Mouse (Mus musculus): ENCODE data around the gene Fbxo42. TPM values are rescaled to one million over a fixed set of nuclear protein-coding genes. Genes with fewer than 3 reads are reported as not detected.
"Not testable (repeated sequence)": the region's sequence is repeated elsewhere in the genome, so short reads cannot be mapped to it uniquely, and the experiment has no call there.

Gene Fbxo42
- polyA plus RNA-seq, 1 experiment from 2014 or later = 15.7 TPM

DNA sequence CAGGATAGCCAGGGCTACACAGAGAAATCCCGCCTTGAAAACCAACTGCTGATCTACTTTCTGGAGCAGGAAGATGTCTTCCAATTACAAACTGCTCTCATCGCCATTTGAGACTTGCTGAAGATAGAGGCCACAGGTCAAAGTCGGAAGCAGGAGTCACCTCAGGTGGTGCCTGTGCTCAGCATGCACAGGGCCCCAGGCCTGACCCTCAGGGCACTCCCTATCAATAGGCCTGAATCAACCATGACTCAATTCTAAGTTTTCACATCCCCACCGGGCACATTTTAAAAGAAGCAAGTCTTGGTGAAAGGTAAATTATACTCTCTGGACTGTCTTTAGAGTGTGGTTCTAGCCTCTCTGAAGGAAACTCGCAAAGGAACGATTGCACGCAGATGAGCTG lies 11.6 kb upstream of the Fbxo42 start:
- no peak overlapping the region for H3K9ac ChIP-seq (ENCODE audit: low read length)
- H3K27ac ChIP-seq (replicated peaks in 1 of 2; ENCODE audit: control insufficient read depth in 1 of 2, insufficient read depth in 1 of 2, low read depth in 2 of 2, low read length in 2 of 2) = no peak overlapping the region
- no peak overlapping the region for H3K4me3 ChIP-seq (ENCODE audit: control insufficient read depth in 1 of 2, insufficient read depth in 1 of 2, low read depth in 1 of 2, low read length in 2 of 2)
- peaks cover 43 to 64% of the 10 kb centered on the region in 2 experiments for H3K4me1 ChIP-seq (ENCODE audit: control insufficient read depth in 2 of 2, insufficient read depth in 2 of 2, low read length in 2 of 2)
- no peak overlapping the region for H3K4me2 ChIP-seq (ENCODE audit: low read length)
- WGBS = 79% methylated on average over 7 of the region's 7 CpGs
- ATAC-seq (ENCODE audit: insufficient number of reproducible peaks, insufficient read depth, low FRiP score, low read depth) = no peak
- no peaks in the 10 kb centered on the region for H3K36me3 ChIP-seq (ENCODE audit: control insufficient read depth, insufficient read depth, low read length)
- H3K27me3 ChIP-seq (ENCODE audit: control insufficient read depth, insufficient read depth, low read length) = no peaks in the 10 kb centered on the region
- H3K9me3 ChIP-seq (ENCODE audit: control insufficient read depth, low read length) = no peaks in the 10 kb centered on the region

DNA sequence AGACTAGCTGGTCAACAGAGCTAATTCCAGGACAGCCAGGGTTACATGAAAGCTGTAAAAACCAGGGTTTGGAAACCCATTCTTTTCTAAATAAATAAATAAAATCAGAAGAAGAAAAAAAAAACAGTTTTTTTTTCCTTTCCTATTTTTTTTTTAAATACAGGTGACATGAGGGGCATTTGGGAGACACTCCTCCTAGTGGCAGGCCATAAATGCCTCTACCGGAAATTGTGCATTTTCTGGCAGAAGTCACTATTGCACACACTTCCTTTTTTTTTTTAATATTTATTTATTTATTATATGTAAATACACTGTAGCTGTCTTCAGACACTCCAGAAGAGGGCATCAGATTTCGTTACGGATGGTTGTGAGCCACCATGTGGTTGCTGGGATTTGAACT lies 10.0 kb upstream of the Fbxo42 start:
- 70% methylated on average over 1 of the region's 3 CpGs for WGBS
- H3K9ac ChIP-seq (ENCODE audit: low read length); ATAC-seq (ENCODE audit: insufficient number of reproducible peaks, insufficient read depth, low FRiP score, low read depth); H3K4me3 ChIP-seq (ENCODE audit: control insufficient read depth in 1 of 2, insufficient read depth in 1 of 2, low read depth in 1 of 2, low read length in 2 of 2); H3K9me3 ChIP-seq (ENCODE audit: control insufficient read depth, low read length); H3K27me3 ChIP-seq (ENCODE audit: control insufficient read depth, insufficient read depth, low read length); H3K27ac ChIP-seq (replicated peaks in 1 of 2; ENCODE audit: control insufficient read depth in 1 of 2, insufficient read depth in 1 of 2, low read depth in 2 of 2, low read length in 2 of 2); H3K36me3 ChIP-seq (ENCODE audit: control insufficient read depth, insufficient read depth, low read length): not testable (repeated sequence)
- Histone ChIP-seq H3K4me1 (ENCODE audit: control insufficient read depth in 2 of 2, insufficient read depth in 2 of 2, low read length in 2 of 2) (peaks cover 30 to 48% of the 10 kb centered on the region in 2 experiments), H3K4me2 (ENCODE audit: low read length) (peak overlapping the region; percentile 75)

DNA sequence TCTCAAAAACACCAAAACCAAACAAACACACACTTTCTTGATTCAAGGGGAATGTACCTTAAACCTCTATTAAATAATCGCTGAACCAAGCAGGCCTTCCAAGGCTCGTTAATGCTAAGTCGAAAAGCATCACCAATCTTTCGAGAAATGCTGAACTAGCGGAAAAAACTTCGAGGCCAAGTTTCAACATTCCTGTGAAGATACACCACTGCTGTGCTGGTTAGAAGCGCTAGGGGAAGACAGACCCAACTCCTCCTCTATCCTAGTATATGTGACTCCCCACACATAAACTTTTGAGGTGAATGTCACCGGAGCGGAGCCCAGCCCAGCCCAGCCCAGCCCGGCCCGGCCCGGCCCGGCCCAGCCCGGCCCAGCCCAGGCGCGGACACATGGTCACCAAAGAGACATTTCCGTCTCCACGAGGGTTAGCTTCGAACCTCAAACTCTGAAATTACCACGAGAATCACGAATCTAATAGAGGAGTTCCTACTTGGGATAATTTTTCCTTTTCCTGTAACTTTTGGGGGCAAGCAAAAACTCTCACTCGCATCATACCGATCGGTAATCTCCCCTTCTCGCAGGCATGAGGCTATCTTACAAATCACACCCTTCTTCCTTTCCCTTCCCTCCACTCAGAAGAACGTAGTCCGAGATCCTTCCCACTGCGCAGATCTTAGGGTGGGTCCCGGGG lies 9.1 kb upstream of the Fbxo42 start:
- Histone ChIP-seq H3K4me1 (ENCODE audit: control insufficient read depth in 2 of 2, insufficient read depth in 2 of 2, low read length in 2 of 2) (peaks cover 27 to 40% of the 10 kb centered on the region in 2 experiments), H3K9me3 (ENCODE audit: control insufficient read depth, low read length) (no peaks in the 10 kb centered on the region), H3K27ac (replicated peaks in 1 of 2; ENCODE audit: control insufficient read depth in 1 of 2, insufficient read depth in 1 of 2, low read depth in 2 of 2, low read length in 2 of 2) (peak overlapping the region; percentile 81 to 94), H3K4me3 (ENCODE audit: control insufficient read depth in 1 of 2, insufficient read depth in 1 of 2, low read depth in 1 of 2, low read length in 2 of 2) (peak overlapping the region; percentile 80 to 92), H3K27me3 (ENCODE audit: control insufficient read depth, insufficient read depth, low read length) (no peaks in the 10 kb centered on the region), H3K9ac (ENCODE audit: low read length) (peak overlapping the region; percentile 88), H3K36me3 (ENCODE audit: control insufficient read depth, insufficient read depth, low read length) (no peaks in the 10 kb centered on the region), H3K4me2 (ENCODE audit: low read length) (peak overlapping the region; percentile 75)
- 3% methylated on average over 29 of the region's 29 CpGs for WGBS
- ATAC-seq (ENCODE audit: insufficient number of reproducible peaks, insufficient read depth, low FRiP score, low read depth) = no peak

DNA sequence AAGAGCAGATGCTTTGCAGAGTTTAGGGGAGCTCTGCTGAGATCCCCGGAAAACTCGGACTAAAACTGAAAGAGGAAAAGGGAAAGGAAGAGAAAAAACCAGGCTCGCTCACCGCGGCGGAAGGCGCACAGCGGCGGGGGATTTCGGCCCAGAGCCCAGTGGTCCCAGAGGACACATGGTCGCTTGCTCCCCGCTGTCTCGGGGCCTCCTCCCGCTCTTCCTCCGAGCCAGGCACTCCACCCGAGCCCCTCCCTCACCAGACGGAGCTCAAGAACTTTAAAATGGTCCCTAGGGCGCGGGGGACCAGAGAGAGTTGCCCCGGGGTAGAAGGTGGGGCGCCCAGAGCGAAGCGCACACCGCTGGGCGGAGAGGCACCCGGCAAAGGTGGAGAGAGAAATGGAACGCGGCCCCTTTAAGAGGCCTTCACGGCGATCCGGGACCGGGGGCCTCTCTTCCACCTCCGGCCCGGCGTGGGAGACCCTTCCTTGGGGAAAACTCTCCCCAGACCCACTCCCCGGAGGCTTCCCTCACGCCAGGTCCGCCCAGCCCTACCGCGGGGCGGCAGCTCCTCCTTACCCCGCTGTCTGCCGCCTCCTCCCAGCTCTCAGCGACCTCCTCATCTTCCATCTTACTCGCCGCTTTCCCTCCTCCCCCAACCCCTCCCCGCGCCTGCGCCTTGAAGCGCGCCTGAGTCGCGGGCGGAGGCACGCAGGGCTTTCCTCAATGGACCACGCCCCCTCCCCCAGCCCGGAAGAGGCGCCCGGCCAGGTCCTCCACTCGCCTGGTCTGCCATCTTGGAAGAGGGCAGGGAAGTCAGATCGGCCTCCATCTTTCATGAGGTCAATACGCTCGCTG lies 8.4 kb upstream of the Fbxo42 start, which contains the start of gene Szrd1:
Szrd1 (minus strand) TSS at position 660 of the 855 bp plus-strand sequence.
- Histone ChIP-seq H3K4me3 (ENCODE audit: control insufficient read depth in 1 of 2, insufficient read depth in 1 of 2, low read depth in 1 of 2, low read length in 2 of 2) (peak within 1 kb of the TSS; percentile 80 to 92), H3K9me3 (ENCODE audit: control insufficient read depth, low read length) (no peaks in the 10 kb centered on the region), H3K4me1 (ENCODE audit: control insufficient read depth in 2 of 2, insufficient read depth in 2 of 2, low read length in 2 of 2) (peaks cover 23 to 35% of the 10 kb centered on the region in 2 experiments), H3K27ac (replicated peaks in 1 of 2; ENCODE audit: control insufficient read depth in 1 of 2, insufficient read depth in 1 of 2, low read depth in 2 of 2, low read length in 2 of 2) (peak within 1 kb of the TSS; percentile 81 to 94), H3K4me2 (ENCODE audit: low read length) (peak within 1 kb of the TSS; percentile 75), H3K27me3 (ENCODE audit: control insufficient read depth, insufficient read depth, low read length) (no peaks in the 10 kb centered on the region), H3K36me3 (ENCODE audit: control insufficient read depth, insufficient read depth, low read length) (no peaks in the 10 kb centered on the region), H3K9ac (ENCODE audit: low read length) (peak within 1 kb of the TSS; percentile 88)
- peak; percentile 94 for ATAC-seq (ENCODE audit: insufficient number of reproducible peaks, insufficient read depth, low FRiP score, low read depth)
- WGBS = under 1% methylated on average over 63 of the region's 63 CpGs

DNA sequence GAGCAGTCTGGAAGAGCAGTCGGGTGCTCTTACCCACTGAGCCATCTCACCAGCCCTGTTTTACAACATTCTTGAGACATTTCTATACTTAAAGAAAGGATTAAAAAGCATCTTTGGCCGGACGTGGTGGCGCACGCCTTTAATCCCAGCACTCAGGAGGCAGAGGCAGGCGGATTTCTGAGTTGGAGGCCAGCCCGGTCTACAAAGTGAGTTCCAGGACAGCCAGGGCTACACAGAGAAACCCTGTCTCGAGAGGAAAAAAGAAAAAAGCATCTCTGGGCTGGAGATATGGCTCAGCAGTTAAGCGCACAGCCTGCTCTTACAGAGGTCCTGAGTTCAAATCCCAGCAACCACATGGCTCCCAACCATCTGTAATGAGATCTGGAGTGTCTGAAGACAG lies 7.4 kb upstream of the Fbxo42 start:
- not testable (repeated sequence) for H3K4me3 ChIP-seq (ENCODE audit: control insufficient read depth in 1 of 2, insufficient read depth in 1 of 2, low read depth in 1 of 2, low read length in 2 of 2); H3K9me3 ChIP-seq (ENCODE audit: control insufficient read depth, low read length); H3K27ac ChIP-seq (replicated peaks in 1 of 2; ENCODE audit: control insufficient read depth in 1 of 2, insufficient read depth in 1 of 2, low read depth in 2 of 2, low read length in 2 of 2); H3K36me3 ChIP-seq (ENCODE audit: control insufficient read depth, insufficient read depth, low read length); H3K27me3 ChIP-seq (ENCODE audit: control insufficient read depth, insufficient read depth, low read length); H3K4me2 ChIP-seq (ENCODE audit: low read length); ATAC-seq (ENCODE audit: insufficient number of reproducible peaks, insufficient read depth, low FRiP score, low read depth); H3K9ac ChIP-seq (ENCODE audit: low read length)
- peaks cover 15 to 25% of the 10 kb centered on the region in 2 experiments for H3K4me1 ChIP-seq (ENCODE audit: control insufficient read depth in 2 of 2, insufficient read depth in 2 of 2, low read length in 2 of 2)
- 89% methylated on average over 9 of the region's 9 CpGs for WGBS

DNA sequence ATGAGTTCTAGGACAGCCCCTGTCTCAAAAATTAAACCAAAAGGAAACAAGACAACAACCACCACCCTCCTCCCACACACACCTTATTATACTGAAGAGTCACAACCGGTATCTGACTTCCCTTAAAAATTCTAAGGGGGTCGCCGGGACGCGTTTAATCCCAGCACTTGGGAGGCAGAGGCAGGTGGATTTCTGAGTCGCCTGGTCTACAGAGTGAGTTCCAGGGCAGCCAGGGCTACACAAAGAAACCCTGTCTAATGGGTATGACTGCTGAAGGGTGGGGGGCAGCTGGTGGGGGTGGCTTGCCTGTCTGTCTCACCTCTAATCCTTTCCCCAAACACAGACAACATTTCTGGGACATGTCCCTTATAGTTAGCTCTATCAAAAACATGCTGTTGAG lies 6.7 kb upstream of the Fbxo42 start:
- Histone ChIP-seq H3K27ac (replicated peaks in 1 of 2; ENCODE audit: control insufficient read depth in 1 of 2, insufficient read depth in 1 of 2, low read depth in 2 of 2, low read length in 2 of 2) (no peak overlapping the region), H3K27me3 (ENCODE audit: control insufficient read depth, insufficient read depth, low read length) (no peaks in the 10 kb centered on the region), H3K9ac (ENCODE audit: low read length) (no peak overlapping the region), H3K4me3 (ENCODE audit: control insufficient read depth in 1 of 2, insufficient read depth in 1 of 2, low read depth in 1 of 2, low read length in 2 of 2) (no peak overlapping the region), H3K4me1 (ENCODE audit: control insufficient read depth in 2 of 2, insufficient read depth in 2 of 2, low read length in 2 of 2) (peaks cover 12 to 22% of the 10 kb centered on the region in 2 experiments), H3K9me3 (ENCODE audit: control insufficient read depth, low read length) (no peaks in the 10 kb centered on the region), H3K4me2 (ENCODE audit: low read length) (no peak overlapping the region), H3K36me3 (ENCODE audit: control insufficient read depth, insufficient read depth, low read length) (no peaks in the 10 kb centered on the region)
- 82% methylated on average over 6 of the region's 6 CpGs for WGBS
- ATAC-seq (ENCODE audit: insufficient number of reproducible peaks, insufficient read depth, low FRiP score, low read depth) = no peak

DNA sequence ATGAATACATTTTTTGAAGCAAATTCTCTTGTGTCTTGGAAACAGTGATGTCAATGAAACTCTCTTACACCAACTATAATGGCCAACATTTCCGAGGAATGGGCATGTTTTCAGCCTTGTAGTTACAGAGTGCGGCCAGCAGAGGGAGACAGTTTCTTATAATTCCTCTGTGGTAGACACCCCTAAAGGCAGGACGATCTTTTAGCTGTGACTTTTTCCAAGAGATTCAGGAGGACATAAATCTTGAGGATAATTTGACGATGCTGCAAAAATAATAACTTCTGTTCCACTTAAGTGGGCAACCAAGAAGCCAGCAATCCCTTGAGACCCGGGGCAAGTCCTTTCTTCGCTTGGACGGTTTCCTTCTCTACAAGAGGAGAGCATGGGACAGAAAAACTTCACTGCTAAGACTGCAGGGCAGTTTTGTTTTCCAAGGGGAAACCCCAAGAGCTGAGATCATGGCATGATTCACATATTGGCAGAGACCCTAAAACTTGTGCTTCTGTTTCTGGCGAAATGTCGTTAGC lies 5.4 kb upstream of the Fbxo42 start:
- no peaks in the 10 kb centered on the region for H3K36me3 ChIP-seq (ENCODE audit: control insufficient read depth, insufficient read depth, low read length)
- H3K27ac ChIP-seq (replicated peaks in 1 of 2; ENCODE audit: control insufficient read depth in 1 of 2, insufficient read depth in 1 of 2, low read depth in 2 of 2, low read length in 2 of 2) = peak overlapping the region; percentile 2 to 15; a peak in 3 of 4 replicates
- H3K4me1 ChIP-seq (ENCODE audit: control insufficient read depth in 2 of 2, insufficient read depth in 2 of 2, low read length in 2 of 2) = peaks cover 3 to 13% of the 10 kb centered on the region in 2 experiments; a peak in 2 of 4 replicates
- no peaks in the 10 kb centered on the region for H3K9me3 ChIP-seq (ENCODE audit: control insufficient read depth, low read length)
- H3K4me3 ChIP-seq (ENCODE audit: control insufficient read depth in 1 of 2, insufficient read depth in 1 of 2, low read depth in 1 of 2, low read length in 2 of 2) = no peak overlapping the region
- H3K9ac ChIP-seq (ENCODE audit: low read length) = peak overlapping the region; percentile 35
- 22% methylated on average over 9 of the region's 9 CpGs for WGBS
- no peak for ATAC-seq (ENCODE audit: insufficient number of reproducible peaks, insufficient read depth, low FRiP score, low read depth)
- H3K4me2 ChIP-seq (ENCODE audit: low read length) = peak overlapping the region; percentile 56
- no peaks in the 10 kb centered on the region for H3K27me3 ChIP-seq (ENCODE audit: control insufficient read depth, insufficient read depth, low read length)
